Mouse (Mus musculus): Measurements from ENCODE around the gene Flrt3. TPM values are rescaled to one million over a fixed set of nuclear protein-coding genes. Genes with fewer than 3 reads are reported as not detected.

Flrt3 gene
- polyA plus RNA-seq (2014; fragmentation: Illumina TruSeq; extraction: RNeasy Lipid Tissue Mini Kit (QIAGEN cat#74804)), result 11.1 TPM

GRCm38 (mm10) chr2:140670963-140671702, at the start of gene Flrt3:
Gene Flrt3, minus strand, starts transcription at chr2:140671469.

